Mouse (Mus musculus): ENCODE results near the gene Cox19.

- no peak for TF ChIP-seq CTCF (IDR thresholded peaks at IDR 0.05; ENCODE audit: low read depth)
- TF ChIP-seq EP300 (IDR thresholded peaks at IDR 0.05; ENCODE audit: low read depth): no peak
Observed at GRCm38 (mm10) chr5:139351134-139351533, at the start of gene Cox19.

Measured in heart, postnatal 0 days (tissue).